Mouse (Mus musculus): Measurements from ENCODE around the gene Sqstm1.

Gene Sqstm1

GRCm38 (mm10) chr11:50223783-50224662 lies 13.4 kb upstream of the Sqstm1 start:
- TF ChIP-seq GATA4 (IDR thresholded peaks at IDR 0.05; ENCODE audit: insufficient replicate concordance, low read length) = no peak

GRCm38 (mm10) chr11:50222559-50223276 lies 12.1 kb upstream of the Sqstm1 start:
- TF ChIP-seq GATA4 (IDR thresholded peaks at IDR 0.05; ENCODE audit: insufficient replicate concordance, low read length) = no peak

- TF ChIP-seq GATA4 (IDR thresholded peaks at IDR 0.05; ENCODE audit: insufficient replicate concordance, low read length) = no peak
Observed at GRCm38 (mm10) chr11:50219833-50220232, 9.2 kb upstream of the Sqstm1 start.

GRCm38 (mm10) chr11:50217811-50218210 lies 7.2 kb upstream of the Sqstm1 start:
- TF ChIP-seq GATA4 (IDR thresholded peaks at IDR 0.05; ENCODE audit: insufficient replicate concordance, low read length) = no peak

GRCm38 (mm10) chr11:50216724-50217366 lies 6.2 kb upstream of the Sqstm1 start:
- no peak for TF ChIP-seq GATA4 (IDR thresholded peaks at IDR 0.05; ENCODE audit: insufficient replicate concordance, low read length)

GRCm38 (mm10) chr11:50215633-50216032 lies 5.0 kb upstream of the Sqstm1 start:
- TF ChIP-seq GATA4 (IDR thresholded peaks at IDR 0.05; ENCODE audit: insufficient replicate concordance, low read length) = no peak

GRCm38 (mm10) chr11:50214631-50215030 lies 4.0 kb upstream of the Sqstm1 start:
- no peak for TF ChIP-seq GATA4 (IDR thresholded peaks at IDR 0.05; ENCODE audit: insufficient replicate concordance, low read length)

- no peak for TF ChIP-seq GATA4 (IDR thresholded peaks at IDR 0.05; ENCODE audit: insufficient replicate concordance, low read length)
Observed at GRCm38 (mm10) chr11:50212848-50213758, 2.5 kb upstream of the Sqstm1 start.

- TF ChIP-seq GATA4 (IDR thresholded peaks at IDR 0.05; ENCODE audit: insufficient replicate concordance, low read length) = no peak
Observed at GRCm38 (mm10) chr11:50212060-50212739, 1.6 kb upstream of the Sqstm1 start.

- no peak for TF ChIP-seq GATA4 (IDR thresholded peaks at IDR 0.05; ENCODE audit: insufficient replicate concordance, low read length)
Observed at GRCm38 (mm10) chr11:50211322-50212059, 864 bp upstream of the Sqstm1 start.

GRCm38 (mm10) chr11:50210101-50210504 lies 524 bp downstream of the Sqstm1 start:
- TF ChIP-seq GATA4 (IDR thresholded peaks at IDR 0.05; ENCODE audit: insufficient replicate concordance, low read length) = no peak

- TF ChIP-seq GATA4 (IDR thresholded peaks at IDR 0.05; ENCODE audit: insufficient replicate concordance, low read length) = no peak
Observed at GRCm38 (mm10) chr11:50208039-50208438, 2.6 kb downstream of the Sqstm1 start.

- no peak for TF ChIP-seq GATA4 (IDR thresholded peaks at IDR 0.05; ENCODE audit: insufficient replicate concordance, low read length)
Observed at GRCm38 (mm10) chr11:50207344-50207743, 3.3 kb downstream of the Sqstm1 start.
